ENCODE assay signal across 11 mouse cellular contexts in genomic region chr14:31160196-31161150, GRCm38 (mm10). TPM values are rescaled to one million over a fixed set of nuclear protein-coding genes. Genes with fewer than 3 reads are reported as not detected.
DNase-seq lines count a peak whose midpoint lies in the region; ATAC-seq and TF ChIP-seq lines count a peak whose summit lies in the region.
"Had no signal": no experiment of that assay in that cellular context is flagged by ENCODE, and none has a peak within 500 bp of the region (broad histone marks: within the 10 kb centered on the region; RNA-seq: fewer than 3 reads in every experiment).

No protein-coding gene starts in this region.

- no peak for TF ChIP-seq CTCF in heart, adult 2 months (IDR thresholded peaks at IDR 0.05)
- TF ChIP-seq CTCF in stomach, postnatal 0 days (IDR thresholded peaks at IDR 0.05; ENCODE audit: low read depth), result no peak

- no peak for TF ChIP-seq POLR2A in heart, adult 2 months (IDR thresholded peaks at IDR 0.05; ENCODE audit: insufficient read depth, low read depth, low read length)

- intact Hi-C loops in heart, adult 2 months (cut with DNase I), result no loop called here
- intact Hi-C loops in left cerebral cortex, postnatal 14 days (cut with DNase I), result no loop called here

- DNase-seq in heart, adult 2 months, result no peak
- peak; percentile 39 for DNase-seq in stomach, postnatal 0 days (ENCODE audit: low spot score)
- no peak for DNase-seq in left cerebral cortex, postnatal 14 days (ENCODE audit: low spot score in 2 of 2)
- DNase-seq in urinary bladder, postnatal 4 days (ENCODE audit: low spot score in 2 of 2), result no peak
- DNase-seq: cerebellum, postnatal 14 days had no signal

- 0 out of 2 replicates have a peak, but pooled peaks cover 4% of the 10 kb centered on the region for H3K27me3 ChIP-seq in heart, embryonic 13.5 days (replicated peaks)
- no peaks in the 10 kb centered on the region for H3K27me3 ChIP-seq in heart, adult 2 months (ENCODE audit: control insufficient read depth, insufficient read depth, low read length)
- H3K27me3 ChIP-seq in liver, embryonic 15.5 days, result no peaks in the 10 kb centered on the region
- H3K27me3 ChIP-seq in stomach, postnatal 0 days (ENCODE audit: control insufficient read depth, insufficient read depth, low read length), result no peaks in the 10 kb centered on the region
- no peaks in the 10 kb centered on the region for H3K27me3 ChIP-seq in hindbrain, embryonic 13.5 days
- H3K27me3 ChIP-seq: neural tube, embryonic 12.5 days had no signal

- H3K36me3 ChIP-seq in heart, embryonic 13.5 days, result peaks cover 9% of the 10 kb centered on the region
- no peaks in the 10 kb centered on the region for H3K36me3 ChIP-seq in heart, adult 2 months (ENCODE audit: control insufficient read depth, insufficient read depth, low read length)
- H3K36me3 ChIP-seq in liver, embryonic 15.5 days (replicated peaks), result peaks cover 2% of the 10 kb centered on the region; the same call in 1 of the 2 replicates
- no peaks in the 10 kb centered on the region for H3K36me3 ChIP-seq in stomach, postnatal 0 days (ENCODE audit: control insufficient read depth, insufficient read depth, low read length)
- H3K36me3 ChIP-seq in hindbrain, embryonic 13.5 days, result no peaks in the 10 kb centered on the region
- H3K36me3 ChIP-seq: midbrain, embryonic 10.5 days; neural tube, embryonic 12.5 days had no signal

- H3K79me2 ChIP-seq in heart, adult 2 months (replicated peaks; ENCODE audit: control insufficient read depth, insufficient read depth, low read length), result no peaks in the 10 kb centered on the region

- H3K9ac ChIP-seq in heart, embryonic 13.5 days, result peak overlapping the region; percentile 48; the same call in 1 of the 2 replicates
- no peak overlapping the region for H3K9ac ChIP-seq in heart, adult 2 months (ENCODE audit: low read depth, low read length)
- no peak overlapping the region for H3K9ac ChIP-seq in liver, embryonic 15.5 days
- no peak overlapping the region for H3K9ac ChIP-seq in stomach, postnatal 0 days (ENCODE audit: low read length)
- no peak overlapping the region for H3K9ac ChIP-seq in hindbrain, embryonic 13.5 days
- H3K9ac ChIP-seq: neural tube, embryonic 12.5 days had no signal

- ATAC-seq in heart, embryonic 13.5 days (ENCODE audit: extremely low read depth, insufficient number of reproducible peaks, low FRiP score, low TSS enrichment), result no peak
- ATAC-seq in hematopoietic stem cell, adult 5-6 weeks (replicated peaks in 1 of 2; ENCODE audit: insufficient read depth in 1 of 2, low FRiP score in 2 of 2, low TSS enrichment in 1 of 2, low read depth in 1 of 2, poor library complexity in 2 of 2, severe bottlenecking in 2 of 2), result peak; percentile 67 to 84
- ATAC-seq in liver, embryonic 15.5 days (ENCODE audit: insufficient read depth), result peak; percentile 69
- peak; percentile 56 for ATAC-seq in stomach, postnatal 0 days (ENCODE audit: low FRiP score, low TSS enrichment)
- ATAC-seq in hindbrain, embryonic 13.5 days (ENCODE audit: low FRiP score), result no peak

- H3K27ac ChIP-seq in heart, embryonic 13.5 days (replicated peaks), result no peak overlapping the region
- no peak overlapping the region for H3K27ac ChIP-seq in heart, adult 2 months
- H3K27ac ChIP-seq in liver, embryonic 15.5 days (replicated peaks), result peak overlapping the region; percentile 72
- no peak overlapping the region for H3K27ac ChIP-seq in stomach, postnatal 0 days (replicated peaks)
- no peak overlapping the region for H3K27ac ChIP-seq in hindbrain, embryonic 13.5 days
- H3K27ac ChIP-seq: midbrain, embryonic 10.5 days; neural tube, embryonic 12.5 days had no signal

- peak overlapping the region; percentile 0; the same call in 1 of the 2 replicates for H3K4me2 ChIP-seq in heart, embryonic 13.5 days
- peak overlapping the region; percentile 44 for H3K4me2 ChIP-seq in liver, embryonic 15.5 days
- H3K4me2 ChIP-seq in stomach, postnatal 0 days (replicated peaks; ENCODE audit: low read depth), result peak overlapping the region; percentile 20; the same call in 1 of the 2 replicates
- H3K4me2 ChIP-seq in hindbrain, embryonic 13.5 days, result no peak overlapping the region
- H3K4me2 ChIP-seq: neural tube, embryonic 12.5 days had no signal

- TF ChIP-seq EP300 in heart, adult 2 months (IDR thresholded peaks at IDR 0.05; ENCODE audit: insufficient read depth, low read depth, low read length), result no peak
- TF ChIP-seq EP300 in stomach, postnatal 0 days (optimal IDR thresholded peaks at IDR 0.05), result no peak

- 54% methylated on average over 27 of the region's 27 CpGs for WGBS in heart, embryonic 13.5 days
- 59% methylated on average over 27 of the region's 27 CpGs for WGBS in heart, adult 2 months
- WGBS in liver, embryonic 15.5 days (ENCODE audit: insufficient replicate concordance), result 52% methylated on average over 27 of the region's 27 CpGs
- WGBS in stomach, postnatal 0 days, result 56% methylated on average over 27 of the region's 27 CpGs
- 83% methylated on average over 27 of the region's 27 CpGs for WGBS in hindbrain, embryonic 13.5 days

- H3K4me1 ChIP-seq in heart, embryonic 13.5 days, result peaks cover 37% of the 10 kb centered on the region
- H3K4me1 ChIP-seq in heart, adult 2 months (ENCODE audit: control insufficient read depth, insufficient read depth, low read length), result peaks cover 4% of the 10 kb centered on the region
- H3K4me1 ChIP-seq in liver, embryonic 15.5 days (replicated peaks), result peaks cover 45% of the 10 kb centered on the region
- no peaks in the 10 kb centered on the region for H3K4me1 ChIP-seq in stomach, postnatal 0 days (replicated peaks; ENCODE audit: control insufficient read depth, insufficient read depth)
- H3K4me1 ChIP-seq in hindbrain, embryonic 13.5 days (replicated peaks), result peaks cover 5% of the 10 kb centered on the region; the same call in 1 of the 2 replicates
- H3K4me1 ChIP-seq: neural tube, embryonic 12.5 days had no signal

- H3K4me3 ChIP-seq in heart, embryonic 13.5 days, result no peak overlapping the region
- no peak overlapping the region for H3K4me3 ChIP-seq in heart, adult 2 months
- H3K4me3 ChIP-seq in liver, embryonic 15.5 days (replicated peaks), result 0 out of 2 replicates have a peak overlapping the region, but pooled peaks have one; percentile 9
- no peak overlapping the region for H3K4me3 ChIP-seq in stomach, postnatal 0 days (ENCODE audit: low read depth, low read length)
- no peak overlapping the region for H3K4me3 ChIP-seq in hindbrain, embryonic 13.5 days
- H3K4me3 ChIP-seq: midbrain, embryonic 10.5 days; neural tube, embryonic 12.5 days had no signal

- no peaks in the 10 kb centered on the region for H3K9me3 ChIP-seq in heart, embryonic 13.5 days
- H3K9me3 ChIP-seq in liver, embryonic 15.5 days (replicated peaks), result no peaks in the 10 kb centered on the region
- H3K9me3 ChIP-seq in stomach, postnatal 0 days (ENCODE audit: control insufficient read depth, low read length), result no peaks in the 10 kb centered on the region
- no peaks in the 10 kb centered on the region for H3K9me3 ChIP-seq in hindbrain, embryonic 13.5 days
- H3K9me3 ChIP-seq: midbrain, embryonic 10.5 days; neural tube, embryonic 12.5 days had no signal

RNA-seq across cellular contexts. Expression of gene Stab1, which starts 8.0 kb away (rescaled TPM):
- 43.2 and 49.5 TPM in 2 replicates for polyA plus RNA-seq in heart, embryonic 13.5 days (2015; fragmentation: Nextera tagmentation; extraction: Ambion mirVana)
- total RNA-seq in heart, adult 2 months (2021), result 10 to 100 TPM; 64.2 to 65.0 TPM
- 77.0 and 90.8 TPM in 2 replicates for polyA plus RNA-seq in heart, adult 2 months (2012; rRNA removed)
- total RNA-seq in hematopoietic stem cell, adult 5-6 weeks (2017), result 0.25 TPM in 1 of 2 replicates, not detected in the other
- 22.0 and 27.4 TPM in 2 replicates for polyA plus RNA-seq in liver, embryonic 15.5 days (2015; fragmentation: Nextera tagmentation; extraction: Ambion mirVana)
- polyA plus RNA-seq in stomach, postnatal 0 days (2015; fragmentation: Nextera tagmentation; extraction: Ambion mirVana), result 23.7 and 23.9 TPM in 2 replicates
- 10 to 100 TPM; 26.8 to 31.4 TPM for total RNA-seq in left cerebral cortex, postnatal 14 days (2021)
- polyA plus RNA-seq in hindbrain, embryonic 13.5 days (2015; fragmentation: Nextera tagmentation; extraction: Ambion mirVana), result 24.8 and 25.2 TPM in 2 replicates

RNA-seq across cellular contexts. Expression of gene Nt5dc2, which starts 29.6 kb away (rescaled TPM):
- 300 and 318 TPM in 2 replicates for polyA plus RNA-seq in heart, embryonic 13.5 days (2015; fragmentation: Nextera tagmentation; extraction: Ambion mirVana)
- 10 to 100 TPM; 18.7 to 21.8 TPM for total RNA-seq in heart, adult 2 months (2021)
- 52.5 and 82.7 TPM in 2 replicates for polyA plus RNA-seq in heart, adult 2 months (2012; rRNA removed)
- 54.5 and 57.9 TPM in 2 replicates for total RNA-seq in hematopoietic stem cell, adult 5-6 weeks (2017)
- 167 and 213 TPM in 2 replicates for polyA plus RNA-seq in liver, embryonic 15.5 days (2015; fragmentation: Nextera tagmentation; extraction: Ambion mirVana)
- polyA plus RNA-seq in stomach, postnatal 0 days (2015; fragmentation: Nextera tagmentation; extraction: Ambion mirVana), result 61.0 and 65.3 TPM in 2 replicates
- total RNA-seq in left cerebral cortex, postnatal 14 days (2021), result 1 to 10 TPM; 5.7 to 6.4 TPM
- 273 and 282 TPM in 2 replicates for polyA plus RNA-seq in hindbrain, embryonic 13.5 days (2015; fragmentation: Nextera tagmentation; extraction: Ambion mirVana)

RNA-seq across cellular contexts. Expression of gene Smim4, which starts 31.7 kb away (rescaled TPM):
- 78.4 and 81.9 TPM in 2 replicates for polyA plus RNA-seq in heart, embryonic 13.5 days (2015; fragmentation: Nextera tagmentation; extraction: Ambion mirVana)
- total RNA-seq in heart, adult 2 months (2021), result 10 to 100 TPM; 61.1 to 81.3 TPM
- 57.5 and 81.7 TPM in 2 replicates for polyA plus RNA-seq in heart, adult 2 months (2012; rRNA removed)
- total RNA-seq in hematopoietic stem cell, adult 5-6 weeks (2017), result 52.8 and 60.0 TPM in 2 replicates
- 49.9 and 60.7 TPM in 2 replicates for polyA plus RNA-seq in liver, embryonic 15.5 days (2015; fragmentation: Nextera tagmentation; extraction: Ambion mirVana)
- 99.3 and 108 TPM in 2 replicates for polyA plus RNA-seq in stomach, postnatal 0 days (2015; fragmentation: Nextera tagmentation; extraction: Ambion mirVana)
- 10 to 100 TPM; 27.3 to 28.2 TPM for total RNA-seq in left cerebral cortex, postnatal 14 days (2021)
- 83.1 and 83.2 TPM in 2 replicates for polyA plus RNA-seq in hindbrain, embryonic 13.5 days (2015; fragmentation: Nextera tagmentation; extraction: Ambion mirVana)

RNA-seq across cellular contexts. Expression of gene Tnnc1, which starts 47.6 kb away (rescaled TPM):
- polyA plus RNA-seq in heart, embryonic 13.5 days (2015; fragmentation: Nextera tagmentation; extraction: Ambion mirVana), result 3,442 and 4,164 TPM in 2 replicates
- 1,000 to 10,000 TPM; 5,084 to 5,508 TPM for total RNA-seq in heart, adult 2 months (2021)
- 4,851 and 5,939 TPM in 2 replicates for polyA plus RNA-seq in heart, adult 2 months (2012; rRNA removed)
- total RNA-seq in hematopoietic stem cell, adult 5-6 weeks (2017), result not detected in 2 replicates
- polyA plus RNA-seq in liver, embryonic 15.5 days (2015; fragmentation: Nextera tagmentation; extraction: Ambion mirVana), result 66.4 and 66.7 TPM in 2 replicates
- 4.1 and 6.5 TPM in 2 replicates for polyA plus RNA-seq in stomach, postnatal 0 days (2015; fragmentation: Nextera tagmentation; extraction: Ambion mirVana)
- total RNA-seq in left cerebral cortex, postnatal 14 days (2021), result 10 to 100 TPM; 25.5 to 36.3 TPM
- 7.3 and 9.1 TPM in 2 replicates for polyA plus RNA-seq in hindbrain, embryonic 13.5 days (2015; fragmentation: Nextera tagmentation; extraction: Ambion mirVana)

RNA-seq across cellular contexts. Expression of gene Nisch, which starts 56.3 kb away (rescaled TPM):
- polyA plus RNA-seq in heart, embryonic 13.5 days (2015; fragmentation: Nextera tagmentation; extraction: Ambion mirVana), result 340 and 345 TPM in 2 replicates
- total RNA-seq in heart, adult 2 months (2021), result 100 to 1,000 TPM; 123 to 129 TPM
- polyA plus RNA-seq in heart, adult 2 months (2012; rRNA removed), result 187 and 223 TPM in 2 replicates
- 101 and 126 TPM in 2 replicates for total RNA-seq in hematopoietic stem cell, adult 5-6 weeks (2017)
- polyA plus RNA-seq in liver, embryonic 15.5 days (2015; fragmentation: Nextera tagmentation; extraction: Ambion mirVana), result 92.3 and 115 TPM in 2 replicates
- polyA plus RNA-seq in stomach, postnatal 0 days (2015; fragmentation: Nextera tagmentation; extraction: Ambion mirVana), result 87.7 and 106 TPM in 2 replicates
- 100 to 1,000 TPM; 393 to 408 TPM for total RNA-seq in left cerebral cortex, postnatal 14 days (2021)
- 315 and 334 TPM in 2 replicates for polyA plus RNA-seq in hindbrain, embryonic 13.5 days (2015; fragmentation: Nextera tagmentation; extraction: Ambion mirVana)

Comparison
In these comparisons a context has a peak if more than half of its experiments do, and no peak if none do; other contexts are left out.
1. ATAC-seq: peak in hematopoietic stem cell, adult 5-6 weeks (2 of 2), liver, embryonic 15.5 days (single experiment) and stomach, postnatal 0 days (single experiment); none in heart, embryonic 13.5 days (single experiment) and hindbrain, embryonic 13.5 days (single experiment).